Mouse (Mus musculus) cortical plate, adult 2 months (tissue): ENCODE data around the gene Ucp3.

ENCODE experiments used
- CTCF ChIP-seq: fragments of 200-500 bp; IDR thresholded peaks from 2 replicates; pipeline ENCODE4 v1.5.1; 2011; ENCODE audit warnings: mild to moderate bottlenecking, control low read depth, low read length; ENCODE audit not compliant: insufficient read depth; ENCODE audit errors: extremely low read depth
- POLR2A ChIP-seq: fragments of 200-500 bp; IDR thresholded peaks from 2 replicates; pipeline ENCODE4 v1.6.1; 2011; ENCODE audit warnings: mild to moderate bottlenecking, low read length, control low read depth; ENCODE audit not compliant: insufficient read depth; ENCODE audit errors: extremely low read depth

GRCm38 (mm10) chr7:100506494-100506893 is 33.7 kb downstream of the Ucp3 start:
- no peak for TF ChIP-seq CTCF
- TF ChIP-seq POLR2A, result no peak
